8 mouse cellular contexts compared by ENCODE assay signal in the genomic region with DNA sequence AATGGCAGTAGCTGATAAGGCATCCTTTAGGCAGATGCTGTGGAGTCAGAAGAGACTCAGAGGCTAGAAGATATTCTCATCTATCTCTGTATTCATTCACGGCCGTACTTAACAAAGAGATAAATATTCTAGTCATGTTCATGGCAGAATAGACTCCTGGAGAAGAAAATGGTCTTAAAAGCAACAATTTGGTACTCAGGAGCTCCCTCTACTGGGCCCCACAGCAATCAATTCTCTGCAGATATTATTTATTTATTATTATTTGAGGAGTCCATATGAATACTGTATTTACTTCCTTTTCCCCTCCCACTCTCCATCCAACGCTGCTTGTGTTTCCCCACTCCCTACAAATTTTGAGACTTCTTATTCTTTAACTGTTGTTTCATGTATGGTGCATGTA. TPM values are rescaled to one million over a fixed set of nuclear protein-coding genes. Genes with fewer than 3 reads are reported as not detected.
A peak's percentile ranks its signal among the peaks of the same experiment; 100 is the strongest.
DNase-seq lines count a peak whose midpoint lies in the region; ATAC-seq and TF ChIP-seq lines count a peak whose summit lies in the region.
"Had no signal": no experiment of that assay in that cellular context is flagged by ENCODE, and none has a peak within 500 bp of the region (broad histone marks: within the 10 kb centered on the region; RNA-seq: fewer than 3 reads in every experiment).

No protein-coding gene starts in this region.

- H3K9ac ChIP-seq in intestine, postnatal 0 days (ENCODE audit: low read depth, low read length) = no peak overlapping the region
- H3K9ac ChIP-seq in intestine, embryonic 16.5 days (ENCODE audit: low read depth, low read length) = no peak overlapping the region
- no peak overlapping the region for H3K9ac ChIP-seq in embryonic facial prominence, embryonic 14.5 days (ENCODE audit: low read depth, low read length)
- H3K9ac ChIP-seq: neural tube, embryonic 13.5 days had no signal

- 74% methylated on average over 3 of the region's 3 CpGs for WGBS in intestine, postnatal 0 days
- WGBS in intestine, embryonic 16.5 days = 56% methylated on average over 3 of the region's 3 CpGs
- 64% methylated on average over 3 of the region's 3 CpGs for WGBS in embryonic facial prominence, embryonic 14.5 days

- no peak overlapping the region for H3K4me2 ChIP-seq in intestine, postnatal 0 days (replicated peaks; ENCODE audit: low read depth)
- no peak overlapping the region for H3K4me2 ChIP-seq in intestine, embryonic 16.5 days (ENCODE audit: low read depth, low read length)
- no peak overlapping the region for H3K4me2 ChIP-seq in embryonic facial prominence, embryonic 14.5 days (ENCODE audit: low read depth, low read length)
- H3K4me2 ChIP-seq: neural tube, embryonic 13.5 days had no signal

- H3K4me3 ChIP-seq in intestine, postnatal 0 days (ENCODE audit: low read depth, low read length) = no peak overlapping the region
- no peak overlapping the region for H3K4me3 ChIP-seq in intestine, embryonic 16.5 days (ENCODE audit: low read length)
- no peak overlapping the region for H3K4me3 ChIP-seq in E14TG2a.4 (replicated peaks; ENCODE audit: low read length)
- no peak overlapping the region for H3K4me3 ChIP-seq in embryonic facial prominence, embryonic 14.5 days (ENCODE audit: low read depth, low read length)
- H3K4me3 ChIP-seq: neural tube, embryonic 13.5 days had no signal

- no peaks in the 10 kb centered on the region for H3K36me3 ChIP-seq in intestine, postnatal 0 days (ENCODE audit: control insufficient read depth, insufficient read depth)
- H3K36me3 ChIP-seq in intestine, embryonic 16.5 days (ENCODE audit: control insufficient read depth, insufficient read depth, low read length) = no peaks in the 10 kb centered on the region
- no peaks in the 10 kb centered on the region for H3K36me3 ChIP-seq in E14TG2a.4 (ENCODE audit: insufficient read depth, low read length)
- H3K36me3 ChIP-seq in embryonic facial prominence, embryonic 14.5 days (ENCODE audit: control insufficient read depth, insufficient read depth, low read length) = no peaks in the 10 kb centered on the region
- H3K36me3 ChIP-seq: neural tube, embryonic 13.5 days had no signal

- no peaks in the 10 kb centered on the region for H3K4me1 ChIP-seq in intestine, postnatal 0 days (replicated peaks; ENCODE audit: control insufficient read depth, insufficient read depth, low read length)
- no peaks in the 10 kb centered on the region for H3K4me1 ChIP-seq in intestine, embryonic 16.5 days (ENCODE audit: control insufficient read depth, insufficient read depth, low read length)
- no peaks in the 10 kb centered on the region for H3K4me1 ChIP-seq in E14TG2a.4 (replicated peaks; ENCODE audit: low read depth, low read length)
- H3K4me1 ChIP-seq in embryonic facial prominence, embryonic 14.5 days (ENCODE audit: control insufficient read depth, insufficient read depth, low read length) = no peaks in the 10 kb centered on the region
- H3K4me1 ChIP-seq: neural tube, embryonic 13.5 days had no signal

- H3K9me3 ChIP-seq in intestine, postnatal 0 days (ENCODE audit: control insufficient read depth) = no peaks in the 10 kb centered on the region
- H3K9me3 ChIP-seq in intestine, embryonic 16.5 days (ENCODE audit: control insufficient read depth, low read length) = no peaks in the 10 kb centered on the region
- no peaks in the 10 kb centered on the region for H3K9me3 ChIP-seq in E14TG2a.4 (ENCODE audit: low read length)
- no peaks in the 10 kb centered on the region for H3K9me3 ChIP-seq in embryonic facial prominence, embryonic 14.5 days (ENCODE audit: control insufficient read depth, low read length)
- H3K9me3 ChIP-seq: neural tube, embryonic 13.5 days had no signal

- DNase-seq in A20 (ENCODE audit: low read depth, low spot score) = peak; percentile 27
- DNase-seq in embryonic facial prominence, embryonic 14.5 days (ENCODE audit: low spot score) = peak; percentile 9
- DNase-seq in telencephalon, adult 2 months (ENCODE audit: low read depth, low spot score) = peak; percentile 21

- TF ChIP-seq CTCF in intestine, postnatal 0 days (IDR thresholded peaks at IDR 0.05; ENCODE audit: low read depth) = peak; percentile 53
- peak; percentile 27 for TF ChIP-seq CTCF in E14TG2a.4 (conservative IDR thresholded peaks at IDR 0.05; ENCODE audit: low read length)

- ATAC-seq in intestine, postnatal 0 days = no peak
- ATAC-seq in intestine, embryonic 16.5 days = no peak
- no peak for ATAC-seq in embryonic facial prominence, embryonic 14.5 days (ENCODE audit: low read depth)
- ATAC-seq in frontal cortex, adult (ENCODE audit: low TSS enrichment) = no peak

- H3K27me3 ChIP-seq in intestine, postnatal 0 days (replicated peaks; ENCODE audit: control insufficient read depth, insufficient read depth, low read length) = no peaks in the 10 kb centered on the region
- no peaks in the 10 kb centered on the region for H3K27me3 ChIP-seq in intestine, embryonic 16.5 days (replicated peaks; ENCODE audit: control insufficient read depth, insufficient read depth, low read length)
- H3K27me3 ChIP-seq in E14TG2a.4 (ENCODE audit: insufficient read depth, low read length) = no peaks in the 10 kb centered on the region
- H3K27me3 ChIP-seq in embryonic facial prominence, embryonic 14.5 days (replicated peaks; ENCODE audit: control insufficient read depth, insufficient read depth, low read length) = no peaks in the 10 kb centered on the region; the same call in 1 of the 2 replicates
- H3K27me3 ChIP-seq: neural tube, embryonic 13.5 days had no signal

- H3K27ac ChIP-seq in intestine, postnatal 0 days (ENCODE audit: low read depth, low read length) = no peak overlapping the region
- H3K27ac ChIP-seq in intestine, embryonic 16.5 days (ENCODE audit: low read length) = no peak overlapping the region
- H3K27ac ChIP-seq in embryonic facial prominence, embryonic 14.5 days (replicated peaks; ENCODE audit: low read depth, low read length) = no peak overlapping the region
- H3K27ac ChIP-seq: neural tube, embryonic 13.5 days had no signal

RNA-seq across cellular contexts. Expression of gene Lonrf3, which starts 24.3 kb away (rescaled TPM):
- polyA plus RNA-seq in intestine, postnatal 0 days (2015; fragmentation: Nextera tagmentation; extraction: Ambion mirVana) = 0.50 and 0.64 TPM in 2 replicates
- polyA plus RNA-seq in intestine, embryonic 16.5 days (2015; fragmentation: Nextera tagmentation; extraction: Ambion mirVana) = 0.49 and 0.66 TPM in 2 replicates
- polyA plus RNA-seq in embryonic facial prominence, embryonic 14.5 days (2014; fragmentation: Nextera tagmentation; extraction: Ambion mirVana) = 0.67 and 1.2 TPM in 2 replicates

RNA-seq across cellular contexts. Expression of gene Gm6268, which starts 48.6 kb away (rescaled TPM):
- polyA plus RNA-seq in intestine, postnatal 0 days (2015; fragmentation: Nextera tagmentation; extraction: Ambion mirVana) = not detected in 2 replicates
- polyA plus RNA-seq in intestine, embryonic 16.5 days (2015; fragmentation: Nextera tagmentation; extraction: Ambion mirVana) = not detected in 2 replicates
- not detected in 2 replicates for polyA plus RNA-seq in embryonic facial prominence, embryonic 14.5 days (2014; fragmentation: Nextera tagmentation; extraction: Ambion mirVana)
- polyA plus RNA-seq: neural tube, embryonic 13.5 days had no signal
